Mouse (Mus musculus): Measurements from ENCODE around the gene Trem3.

Gene Trem3

DNA sequence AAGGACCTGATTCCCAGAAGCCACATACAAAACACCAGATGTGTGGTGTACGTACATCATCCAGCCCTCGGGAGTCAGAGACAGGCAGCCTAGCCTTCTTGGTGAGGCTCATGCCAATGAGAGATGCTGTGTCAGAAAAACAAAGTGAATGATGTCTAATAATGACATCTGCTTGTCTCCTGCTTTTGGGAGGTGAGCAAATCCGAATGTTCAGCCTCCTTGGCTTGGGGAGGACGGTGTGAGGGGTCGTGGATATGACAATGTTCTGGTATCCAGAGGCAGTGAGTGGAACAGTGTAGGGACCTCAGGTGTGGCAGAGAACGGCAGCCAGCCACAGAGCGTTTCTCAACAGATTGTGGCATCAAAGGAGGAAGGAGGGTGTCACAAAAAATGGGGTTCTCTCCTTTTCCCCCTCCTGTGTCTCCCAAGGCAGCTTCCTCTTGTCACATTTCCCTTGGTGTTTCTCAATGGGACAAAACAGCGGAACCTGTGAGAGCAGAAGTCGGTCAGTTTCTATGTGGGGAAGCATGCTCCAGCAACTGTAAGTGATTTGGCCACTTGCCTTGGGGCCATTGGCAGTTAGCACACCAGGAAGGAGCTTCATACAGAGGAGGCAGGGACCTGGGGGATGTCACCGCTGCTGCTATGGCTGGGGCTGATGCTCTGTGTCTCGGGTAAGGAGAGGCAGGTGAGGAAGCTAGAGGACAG, at the start of gene Trem3:
TSS of gene Trem3 (plus strand) at position 557 of the 708 bp plus-strand sequence.
- no peak for DNase-seq (ENCODE audit: low spot score)

DNA sequence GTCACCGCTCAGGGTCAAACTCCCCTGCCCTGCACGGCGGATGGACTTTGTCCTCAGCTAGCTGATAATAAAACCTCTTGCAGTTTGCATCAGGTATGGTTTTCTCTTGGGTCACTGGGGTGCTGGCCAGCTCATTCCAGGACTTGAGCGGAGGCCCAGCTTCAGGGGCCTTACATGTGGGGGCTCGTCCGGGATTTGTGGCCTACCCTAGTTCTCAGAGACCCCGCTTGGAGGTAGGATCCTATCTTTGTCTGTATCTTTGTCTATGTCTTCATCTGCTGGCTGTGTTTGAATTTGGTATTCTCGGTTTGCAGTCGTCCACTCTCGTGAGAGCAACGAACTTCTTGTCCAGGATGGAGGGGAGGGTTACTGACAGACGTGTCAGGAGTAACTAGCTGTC, 44.5 kb upstream of the Trem3 start:
- no peak for DNase-seq (ENCODE audit: low spot score)

DNA sequence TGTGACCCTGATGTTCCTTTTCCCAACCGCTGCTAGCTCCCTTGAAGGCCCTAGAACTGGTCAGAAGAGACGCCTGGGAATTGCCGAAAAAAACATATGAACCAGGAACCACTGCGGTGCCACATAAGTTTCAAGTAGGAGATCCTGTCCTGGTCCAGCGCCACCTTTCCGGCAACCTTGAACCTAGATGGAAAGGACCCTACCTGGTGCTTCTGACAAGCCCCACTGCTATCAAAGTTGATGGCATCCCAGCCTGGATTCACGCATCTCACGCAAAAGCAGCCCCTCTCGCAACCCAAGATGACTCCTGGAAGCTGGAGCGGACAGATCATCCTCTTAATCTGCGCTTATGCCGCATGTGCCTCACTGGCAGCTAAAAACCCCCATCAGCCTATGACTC, 35.0 kb upstream of the Trem3 start:
- no peak for DNase-seq (ENCODE audit: low spot score)

DNA sequence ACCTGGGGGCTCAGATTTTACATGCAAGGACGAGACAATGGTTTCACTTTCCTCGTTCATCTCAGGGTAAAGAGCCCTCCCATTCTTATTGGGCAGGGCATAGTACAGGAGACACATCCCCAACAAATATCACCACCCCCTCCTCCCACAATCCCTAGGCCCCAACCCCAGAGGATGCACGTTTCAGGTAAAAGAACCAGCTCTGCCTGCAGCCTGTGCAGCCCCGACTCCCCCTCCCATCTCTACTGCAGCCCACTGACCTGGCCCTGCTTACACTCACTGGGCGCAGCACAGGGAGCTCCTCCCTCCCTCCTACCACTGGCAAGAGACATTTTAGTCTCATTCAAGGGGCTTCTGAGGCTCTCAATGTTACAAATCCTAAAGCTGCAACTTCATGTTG, 34.1 kb upstream of the Trem3 start:
- no peak for DNase-seq (ENCODE audit: low spot score)

DNA sequence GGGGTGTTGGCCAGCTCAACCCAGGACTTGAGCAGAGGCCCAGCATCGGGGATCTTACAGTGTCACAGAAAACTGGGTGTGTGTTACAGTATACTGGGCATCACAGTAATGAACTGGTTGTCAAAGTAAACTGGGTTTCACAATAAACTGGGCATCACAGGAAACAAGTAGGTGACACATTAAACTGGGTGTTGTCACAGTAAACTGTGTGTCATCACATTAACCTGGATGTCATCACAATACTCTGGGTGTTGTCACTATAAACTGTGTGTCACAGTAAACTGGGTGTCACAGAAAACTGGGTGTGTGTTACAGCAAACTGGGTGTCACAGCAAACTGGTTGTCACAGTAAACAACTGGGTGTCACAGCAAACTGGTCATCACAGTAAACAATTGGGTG, 32.1 kb upstream of the Trem3 start:
- no peak for DNase-seq (ENCODE audit: low spot score)

DNA sequence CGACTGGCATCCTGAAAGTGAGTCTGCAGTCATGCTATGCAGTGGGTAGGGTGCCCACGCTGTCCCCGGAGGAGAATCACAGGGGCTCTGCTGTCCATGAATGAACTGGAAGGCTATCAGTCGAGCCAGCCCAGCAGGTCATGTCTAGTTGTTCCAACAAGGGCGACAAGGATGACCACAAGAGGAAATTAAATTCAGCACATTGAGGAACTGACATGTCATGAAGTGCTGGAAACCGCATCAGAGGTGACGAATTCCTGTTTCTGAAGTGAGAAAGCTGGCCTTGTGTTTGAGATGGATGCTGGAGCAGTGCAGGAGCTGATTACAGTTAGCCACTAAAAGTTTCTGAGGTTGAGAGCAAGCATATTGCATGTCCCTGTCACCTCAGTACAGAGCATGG, 16.9 kb upstream of the Trem3 start:
- DNase-seq (ENCODE audit: low spot score) = no peak

DNA sequence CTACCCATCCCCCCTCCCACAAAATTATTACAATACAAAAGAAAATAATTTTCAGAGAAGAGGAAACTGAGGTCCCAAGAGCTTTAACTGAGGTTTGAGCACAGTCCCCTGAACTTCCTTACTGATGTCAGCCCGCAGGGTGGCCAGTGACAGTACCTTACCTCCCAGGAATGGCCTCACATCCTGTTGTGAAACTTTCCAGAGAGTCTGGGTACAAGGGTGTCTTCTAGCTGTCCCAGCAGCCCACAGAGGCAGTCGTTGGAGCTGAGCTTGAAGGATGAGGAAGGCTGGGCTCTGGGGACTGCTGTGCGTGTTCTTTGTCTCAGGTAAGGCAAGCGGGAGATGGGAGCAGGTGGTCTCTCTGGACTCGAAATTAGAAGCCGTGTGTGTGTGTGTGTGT, 15.1 kb upstream of the Trem3 start, which contains the start of gene Trem1:
TSS of gene Trem1 (plus strand) at position 251 of the 400 bp plus-strand sequence.
- DNase-seq (ENCODE audit: low spot score) = no peak

DNA sequence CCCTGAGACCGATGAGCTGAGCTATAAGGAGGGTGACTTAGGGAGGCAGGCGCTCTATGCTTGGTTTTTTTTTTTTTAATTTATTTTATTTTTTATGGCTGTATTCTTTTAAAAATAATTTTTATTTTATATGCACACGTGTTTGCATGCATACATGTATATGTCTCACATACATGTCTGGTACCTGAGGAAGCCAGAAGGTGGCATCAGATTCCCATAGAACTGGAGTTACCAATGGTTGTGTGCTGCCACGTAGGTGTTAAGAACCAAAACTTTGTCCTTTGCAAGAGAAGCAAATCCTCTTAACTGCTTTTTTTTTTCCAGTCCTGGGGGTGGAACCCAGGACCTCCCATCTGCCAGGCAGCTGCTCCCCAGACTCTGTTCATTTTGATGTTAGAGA, 13.8 kb upstream of the Trem3 start:
- no peak for DNase-seq (ENCODE audit: low spot score)

DNA sequence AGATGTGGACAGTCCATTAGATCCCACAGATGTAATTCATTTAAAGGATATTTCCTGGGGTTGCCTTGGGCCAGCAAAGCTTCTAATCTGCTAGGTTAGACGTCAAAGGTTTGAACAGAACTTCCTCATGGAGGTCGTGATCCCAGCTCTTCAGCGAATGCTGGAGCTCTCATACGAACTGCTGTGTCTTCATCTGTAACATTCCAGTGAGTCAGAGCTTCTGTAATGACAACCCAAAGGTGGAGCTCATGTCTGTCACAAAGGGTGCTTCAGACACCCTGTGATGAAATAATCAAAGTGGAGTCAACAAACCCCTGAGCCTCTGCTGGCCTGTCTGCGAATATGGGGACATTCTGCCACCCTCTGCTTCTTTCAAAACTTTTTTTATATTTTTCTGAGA, 13.0 kb upstream of the Trem3 start:
- DNase-seq (ENCODE audit: low spot score) = no peak

DNA sequence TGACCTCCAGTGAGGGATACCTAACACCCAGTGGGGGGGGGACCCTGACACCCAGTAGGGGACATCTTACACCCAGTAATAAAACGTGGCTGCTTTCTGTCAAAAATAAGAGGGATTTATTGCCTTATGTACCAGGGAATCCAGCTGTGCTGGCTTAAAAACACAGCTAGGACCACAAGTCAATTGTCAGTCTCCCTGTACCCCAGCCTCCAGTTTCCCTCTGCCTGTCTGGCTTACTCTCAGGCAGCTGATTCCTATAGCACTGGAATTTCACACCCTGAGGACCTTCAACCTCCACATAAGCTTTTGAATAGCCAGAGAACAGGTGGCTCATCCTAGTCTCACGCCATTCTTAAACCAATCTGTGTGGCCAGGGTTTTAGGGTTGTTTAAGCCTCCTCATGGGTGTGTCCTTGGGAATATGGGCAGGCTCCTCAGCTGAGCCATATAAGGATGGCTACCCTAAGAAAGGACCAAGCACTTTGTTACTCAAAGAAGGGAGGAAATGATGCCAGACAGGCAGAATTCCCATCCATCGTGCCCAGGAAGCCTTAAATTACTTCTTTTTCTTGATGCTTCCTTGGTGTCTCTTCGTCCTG, 11.7 kb upstream of the Trem3 start:
- DNase-seq (ENCODE audit: low spot score) = no peak

DNA sequence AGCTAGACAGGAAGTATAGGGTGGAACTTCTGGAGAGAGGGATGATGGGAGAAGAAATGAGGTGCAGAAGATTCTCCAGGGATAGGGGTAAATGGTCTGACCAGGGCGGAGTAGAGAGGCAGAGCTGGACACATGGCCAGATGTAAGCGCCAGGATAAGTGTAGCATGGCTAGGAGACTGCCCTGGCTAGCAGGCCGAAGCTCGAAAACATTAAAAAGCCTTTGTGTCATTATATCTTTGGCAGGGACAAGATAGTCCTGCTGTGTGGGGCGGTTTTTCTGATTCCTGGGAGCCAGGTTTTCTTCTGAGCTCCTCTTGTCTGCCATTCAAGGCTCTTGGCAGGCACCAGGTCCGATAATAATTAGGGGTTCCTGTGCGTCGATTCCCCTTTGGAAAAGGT, 10.0 kb upstream of the Trem3 start:
- no peak for DNase-seq (ENCODE audit: low spot score)

DNA sequence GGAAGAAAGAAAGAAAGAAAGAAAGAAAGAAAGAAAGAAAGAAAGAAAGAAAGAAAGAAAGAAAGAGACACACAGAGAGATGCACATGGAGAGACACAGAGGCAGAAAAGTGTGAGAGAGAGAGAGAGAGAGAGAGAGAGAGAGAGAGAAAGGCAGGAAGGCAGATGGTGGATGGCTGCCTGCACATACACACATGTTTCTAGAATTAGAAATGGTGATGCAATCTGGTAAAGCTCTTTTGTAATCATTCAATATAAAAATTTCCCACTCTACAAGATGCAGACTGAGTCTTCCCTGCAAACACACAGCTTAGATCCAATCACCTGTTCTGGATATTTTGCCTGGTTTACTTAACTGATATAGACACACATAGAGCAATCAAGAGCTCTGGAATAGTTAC, 1.5 kb downstream of the Trem3 start:
- DNase-seq (ENCODE audit: low spot score) = no peak

DNA sequence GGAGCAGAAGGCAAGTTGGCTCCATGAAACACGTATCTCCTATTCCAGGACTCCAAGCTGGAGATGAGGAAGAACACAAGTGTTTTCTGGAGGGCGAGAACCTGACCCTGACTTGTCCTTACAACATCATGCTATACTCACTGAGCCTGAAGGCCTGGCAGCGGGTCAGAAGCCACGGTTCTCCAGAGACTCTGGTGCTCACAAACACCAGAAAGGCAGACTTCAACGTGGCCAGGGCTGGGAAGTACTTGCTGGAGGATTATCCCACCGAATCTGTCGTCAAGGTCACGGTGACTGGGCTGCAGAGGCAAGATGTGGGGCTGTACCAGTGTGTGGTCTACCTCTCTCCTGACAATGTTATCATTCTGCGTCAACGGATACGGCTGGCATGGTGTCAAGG, 1.9 kb downstream of the Trem3 start:
- DNase-seq (ENCODE audit: low spot score) = no peak

DNA sequence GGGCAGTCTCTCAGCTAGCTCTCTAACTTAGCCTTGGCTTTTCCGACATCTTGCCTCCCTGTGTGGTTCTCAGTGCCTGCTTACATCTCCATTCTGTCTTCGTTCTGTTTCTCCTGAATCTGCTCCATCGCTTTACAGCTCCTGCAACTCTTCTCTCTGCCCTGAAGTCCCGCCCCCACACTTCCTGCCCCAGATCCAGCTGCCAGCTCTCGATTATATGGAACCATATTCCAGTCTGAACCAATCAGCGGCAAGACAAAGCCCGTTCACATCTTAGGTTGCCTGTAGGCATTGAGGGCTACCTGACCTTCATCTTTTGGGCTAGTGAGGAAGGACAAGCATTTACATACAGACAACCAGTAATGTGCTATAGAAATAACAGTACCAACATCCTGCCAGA, 3.1 kb downstream of the Trem3 start:
- no peak for DNase-seq (ENCODE audit: low spot score)

DNA sequence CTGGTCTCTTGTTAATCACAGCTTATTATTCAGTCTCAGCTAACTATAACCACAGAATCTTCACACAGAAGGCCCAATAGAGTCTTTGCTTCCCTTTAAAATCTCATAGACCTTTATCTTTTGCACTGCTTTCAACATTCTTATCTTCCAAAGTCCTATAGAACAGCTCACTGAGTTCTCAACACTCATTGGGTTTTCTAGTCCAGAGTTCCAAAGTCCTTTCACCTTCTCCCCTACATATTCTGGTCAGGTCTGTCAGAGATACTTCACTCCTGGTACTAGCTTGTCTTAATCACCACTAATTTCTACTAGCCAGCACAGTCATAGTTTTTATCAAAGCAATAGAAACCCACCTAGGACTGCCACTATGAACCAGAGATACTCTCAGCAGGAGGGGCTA, 9.0 kb downstream of the Trem3 start:
- DNase-seq (ENCODE audit: low spot score) = no peak

DNA sequence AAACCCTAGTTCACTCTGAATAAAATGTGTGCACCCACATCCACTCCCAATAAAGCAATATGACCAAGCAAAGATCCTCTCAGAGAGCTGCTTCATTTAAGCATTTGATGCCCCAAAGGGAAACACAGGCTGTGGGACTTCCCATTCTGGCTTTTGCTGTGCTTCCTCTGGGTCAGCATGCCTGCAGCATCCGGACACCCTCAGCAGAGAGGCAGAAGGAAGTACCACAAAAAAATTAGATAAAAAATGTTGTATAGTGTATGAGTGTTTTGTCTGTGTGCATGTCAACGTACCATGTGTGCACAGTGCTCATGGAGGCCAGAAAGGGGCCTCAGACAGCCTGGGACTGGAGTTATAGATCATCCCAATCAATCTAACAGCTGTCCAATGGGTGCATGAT, 14.3 kb downstream of the Trem3 start:
- no peak for DNase-seq (ENCODE audit: low spot score)

DNA sequence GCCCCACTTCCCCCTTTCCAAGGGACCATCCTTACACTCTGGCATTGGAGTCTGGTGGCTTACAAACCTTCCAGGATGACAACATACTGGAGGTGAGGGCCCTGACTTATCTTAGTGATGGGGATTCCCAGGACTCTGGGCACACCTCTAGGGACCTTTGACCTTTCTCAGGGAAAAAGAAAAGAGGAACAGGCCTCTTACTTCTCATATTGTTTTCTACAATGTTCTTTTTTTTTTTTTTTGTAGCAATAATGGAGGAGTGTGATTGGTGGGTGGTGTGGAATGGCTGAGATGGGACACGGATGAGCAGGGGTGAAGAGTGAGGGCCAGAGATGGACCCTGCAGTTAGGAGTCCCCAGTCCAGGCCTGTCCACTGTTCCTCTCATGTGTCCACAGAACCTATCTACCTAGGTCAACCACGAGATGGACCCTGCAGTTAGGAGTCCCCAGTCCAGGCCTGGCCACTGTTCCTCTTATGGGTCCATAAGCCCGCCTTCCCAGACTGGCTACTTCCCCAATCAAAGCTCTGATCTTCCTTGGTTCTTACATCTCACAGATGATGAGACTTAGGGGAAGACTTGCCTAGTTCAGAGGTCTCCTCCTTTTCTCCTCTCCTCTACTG, 16.3 kb downstream of the Trem3 start, which contains the start of gene Treml4:
TSS of gene Treml4 (plus strand) at position 555 of the 622 bp plus-strand sequence.
- no peak for DNase-seq (ENCODE audit: low spot score)

DNA sequence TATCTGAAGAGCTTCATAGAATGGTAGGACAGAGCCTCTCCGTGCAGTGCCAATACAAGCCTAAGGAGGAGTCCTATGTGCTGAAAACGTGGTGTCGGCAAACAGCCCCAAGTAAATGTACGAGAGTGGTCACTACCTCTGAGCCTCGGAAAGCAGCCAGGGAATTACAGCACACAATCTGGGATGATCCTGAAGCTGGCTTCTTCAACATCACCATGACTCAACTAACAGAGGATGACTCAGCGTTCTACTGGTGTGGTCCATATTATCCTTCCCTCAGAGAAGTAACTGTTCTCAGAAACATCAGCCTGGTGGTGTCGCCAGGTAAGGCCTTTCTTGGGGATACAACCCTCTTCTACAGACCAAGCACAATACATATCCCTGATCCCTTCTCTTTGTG, 17.1 kb downstream of the Trem3 start:
- DNase-seq (ENCODE audit: low spot score) = no peak

DNA sequence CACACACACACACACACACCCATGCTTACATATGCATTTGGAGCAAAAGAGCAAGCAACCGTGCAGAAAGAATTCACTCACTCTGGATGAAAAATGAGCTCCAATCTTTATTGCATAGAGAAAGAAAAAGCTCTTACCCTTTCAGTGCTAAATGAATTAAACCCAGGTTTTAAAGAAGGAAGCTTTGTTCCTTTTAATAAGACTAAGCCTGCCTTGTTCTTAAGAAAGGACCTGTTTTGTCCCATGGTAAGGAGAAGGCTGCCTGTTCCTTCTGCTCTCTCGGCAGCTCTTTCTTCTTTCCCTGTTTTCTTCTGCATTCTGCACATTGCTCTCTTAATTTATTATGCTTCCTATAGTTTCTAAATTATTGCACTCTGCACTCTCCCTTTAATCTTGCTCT, 18.6 kb downstream of the Trem3 start:
- DNase-seq (ENCODE audit: low spot score) = no peak

DNA sequence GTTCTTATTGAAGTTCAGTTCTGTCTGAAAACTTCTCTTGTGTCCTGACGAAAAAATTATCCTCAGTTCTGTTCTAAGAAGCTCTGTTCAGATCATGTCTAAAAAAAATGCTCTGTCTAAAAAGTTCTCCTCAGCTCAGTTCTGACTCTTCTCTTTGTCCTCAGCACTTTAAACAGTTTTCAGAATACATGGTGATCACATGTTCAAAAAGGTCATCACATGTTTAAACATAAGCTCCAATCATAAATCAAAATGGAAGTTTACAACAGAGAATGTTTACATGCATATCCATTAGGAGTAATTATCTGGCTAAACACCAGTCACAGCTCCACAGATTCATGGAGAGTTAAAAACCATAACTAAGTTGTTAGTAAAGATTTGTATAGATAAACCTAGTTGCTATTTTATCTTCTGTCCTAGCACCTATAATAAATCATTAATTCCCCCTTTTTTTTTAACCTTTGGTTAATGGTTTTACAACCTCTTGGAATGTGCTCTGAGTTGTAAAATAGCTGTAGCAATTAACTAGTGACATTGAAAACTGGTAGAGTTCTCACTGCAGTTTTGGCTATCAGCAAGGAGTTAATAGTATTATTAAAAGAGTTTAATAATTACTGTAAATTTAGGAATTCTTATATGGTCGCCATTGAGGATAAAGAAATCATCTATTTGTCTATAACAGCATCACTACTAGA, 19.2 kb downstream of the Trem3 start:
- no peak for DNase-seq (ENCODE audit: low spot score)

DNA sequence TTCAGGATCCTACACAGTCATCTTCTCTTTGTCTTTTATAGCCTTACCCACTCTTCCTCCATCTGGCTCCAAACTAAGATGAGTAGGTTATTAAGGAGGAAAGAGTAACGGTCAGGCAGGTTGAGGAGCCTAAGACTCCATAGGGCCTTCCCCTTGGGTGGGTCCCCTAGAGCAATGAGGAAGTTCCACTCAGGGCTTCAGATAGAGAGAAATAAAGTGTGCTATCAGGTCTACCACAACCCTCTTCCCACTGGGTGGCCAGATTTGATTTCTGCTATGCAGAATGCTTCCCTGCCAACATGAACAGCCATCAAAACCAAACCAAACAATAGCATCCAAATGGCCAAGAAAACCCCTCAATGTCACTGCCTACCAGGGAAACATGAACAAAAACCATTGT, 20.0 kb downstream of the Trem3 start:
- DNase-seq (ENCODE audit: low spot score) = no peak

DNA sequence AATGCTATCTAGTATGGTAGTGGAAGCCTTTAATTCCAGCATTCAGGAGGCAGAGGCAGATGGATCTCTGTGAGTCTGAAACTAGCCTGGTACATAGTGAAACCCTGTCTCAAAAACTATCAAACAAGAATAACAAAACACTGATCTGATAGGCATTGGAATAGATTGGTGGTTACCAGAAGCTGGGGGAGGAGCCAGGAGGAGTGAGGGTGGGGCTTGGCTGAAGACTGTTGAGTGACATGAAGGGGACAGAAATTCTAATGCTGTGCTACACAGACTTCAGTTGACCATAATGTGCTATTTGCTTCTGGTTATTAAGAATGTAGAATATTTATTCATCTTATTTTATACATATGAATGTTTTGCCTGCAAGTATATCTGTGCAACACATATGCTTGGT, 20.7 kb downstream of the Trem3 start:
- no peak for DNase-seq (ENCODE audit: low spot score)

DNA sequence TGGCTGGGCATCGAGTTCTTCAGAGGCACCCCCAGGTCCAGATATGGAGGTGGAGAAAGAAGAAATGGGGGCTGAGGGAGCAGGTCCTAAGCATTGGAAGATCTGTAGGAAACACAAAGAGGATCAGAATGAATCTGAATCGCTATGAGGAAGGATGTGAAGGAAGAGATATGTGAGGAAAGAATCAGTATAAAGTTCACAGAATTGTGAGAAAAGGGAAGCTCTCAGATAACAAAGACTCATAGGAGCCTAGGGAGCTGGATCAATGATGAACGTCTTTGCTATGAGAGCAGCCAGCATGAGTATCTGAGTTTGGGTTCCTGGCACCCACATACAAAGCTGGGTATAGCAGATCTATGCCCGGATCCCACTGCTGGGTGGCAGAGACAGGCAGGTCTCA, 22.3 kb downstream of the Trem3 start:
- no peak for DNase-seq (ENCODE audit: low spot score)

Measured in ovary, adult 18-20 months (tissue).